Mouse (Mus musculus) gastrocnemius, postnatal 4 days (tissue): ENCODE data around the gene Gng12. TPM values are rescaled to one million over a fixed set of nuclear protein-coding genes. Genes with fewer than 3 reads are reported as not detected.
"Not testable (repeated sequence)": the region's sequence is repeated elsewhere in the genome, so short reads cannot be mapped to it uniquely, and the experiment has no call there.

Experiments used
- DNase-seq, 2 experiments: peaks; one replicate each; pipeline ENCODE4 v3.0.0; 2021 to 2022; ENCODE audit warnings: low spot score in 2 of 2, mixed read lengths in 2 of 2
- long read RNA-seq, 2 experiments: library from polyadenylated mRNA; stranded (forward); transcript quantifications; one replicate each; pipeline ENCODE4 v2.0.0; 2021
- total RNA-seq, 2 experiments: library from RNA; stranded (reverse); gene quantifications; 2 replicates each; pipeline ENCODE4 v1.2.3; 2021

Gng12 gene
- total RNA-seq, result 10 to 100 TPM; 49.3 to 53.6 TPM
- long read RNA-seq, experiment 1, full-length matches to known transcripts, result 58 of 70 reads
- long read RNA-seq, experiment 1, partial matches to known transcripts, result 0 of 70 reads
- long read RNA-seq, experiment 1, other reads (novel, unspliced or antisense), result 12 of 70 reads
- long read RNA-seq, experiment 2, full-length matches to known transcripts, result 35 of 54 reads
- long read RNA-seq, experiment 2, partial matches to known transcripts, result 14 of 54 reads
- long read RNA-seq, experiment 2, other reads (novel, unspliced or antisense), result 5 of 54 reads

DNA sequence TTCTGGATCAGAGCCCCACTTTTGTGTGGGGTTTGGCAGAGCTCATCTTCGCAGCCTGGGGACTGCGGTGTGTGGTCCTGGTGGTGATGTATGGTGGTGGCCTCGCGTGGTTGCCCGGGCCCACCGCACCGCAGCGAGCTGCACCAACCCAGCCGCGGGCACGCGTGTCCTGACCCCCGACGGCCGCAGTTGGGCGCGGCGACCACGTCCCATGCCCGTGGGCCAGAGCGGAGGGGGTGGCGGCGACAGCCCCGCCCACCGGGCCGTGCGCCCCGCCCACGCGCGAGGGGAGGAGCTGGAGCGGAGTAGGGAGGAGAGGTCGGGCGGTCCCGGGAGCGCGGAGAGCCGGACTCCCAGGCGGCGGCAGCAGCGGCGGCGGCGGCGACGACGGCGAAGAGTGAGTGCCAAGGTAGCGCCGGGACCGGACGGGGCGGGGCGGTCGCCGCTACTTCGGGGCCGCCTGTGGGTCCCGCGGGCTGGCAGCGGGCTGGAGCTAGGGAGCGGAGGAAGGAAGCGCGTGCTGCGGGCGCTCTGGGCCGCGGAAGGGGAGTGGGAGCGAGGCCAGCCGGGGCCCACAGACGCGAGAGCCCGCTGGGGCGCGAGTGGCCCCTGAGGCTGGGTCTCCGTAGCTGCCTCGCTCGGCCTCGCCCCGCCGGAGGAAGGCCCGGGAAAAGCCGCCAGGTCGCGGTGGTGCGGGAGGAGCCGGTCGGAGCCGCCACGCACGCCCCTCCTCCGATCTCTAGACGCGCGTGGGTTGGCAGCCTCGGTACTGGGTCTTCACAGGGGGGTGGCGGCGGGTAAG, at the start of gene Gng12:
Gng12 (plus strand) TSS at position 279 of the 802 bp plus-strand sequence.
- DNase-seq, result peak; percentile 81 to 88

DNA sequence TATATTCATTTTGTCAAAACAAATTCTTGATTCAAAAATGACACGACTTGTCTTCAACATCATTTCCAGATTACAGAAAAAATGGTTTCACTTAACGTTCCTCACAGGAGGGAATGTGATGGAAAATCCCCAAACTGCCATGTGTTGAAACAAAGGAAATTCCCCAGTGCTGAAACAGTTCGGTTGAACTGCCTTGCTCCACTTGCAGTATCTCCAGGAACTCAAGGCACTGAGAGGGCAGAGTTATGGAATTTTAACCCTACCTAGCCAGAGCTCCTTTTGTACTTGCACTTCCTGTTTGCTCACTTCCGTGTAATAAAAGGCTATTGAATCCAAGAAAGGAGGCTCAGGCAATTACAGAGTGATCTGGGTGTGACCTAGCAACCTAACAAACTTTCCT, 47.3 kb upstream of the Gng12 start:
- DNase-seq, result no peak

DNA sequence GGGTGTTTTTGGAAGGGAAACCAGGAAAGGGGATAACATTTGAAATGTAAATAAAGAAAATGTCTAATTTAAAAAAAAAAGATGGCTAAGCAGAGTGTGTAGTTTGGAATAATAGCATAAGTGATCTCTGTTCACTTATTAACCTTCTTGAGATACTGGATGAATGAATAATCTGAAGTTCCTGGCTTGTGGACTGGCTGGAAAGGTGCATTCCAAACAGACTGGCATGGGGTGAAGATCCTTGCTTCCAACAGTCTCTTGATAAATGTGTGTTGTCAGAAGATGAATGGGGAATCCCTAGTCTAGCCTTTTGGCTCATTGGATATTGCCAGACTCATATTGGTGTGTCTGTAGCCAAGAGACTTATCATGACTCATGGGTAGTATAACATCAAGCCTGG, 40.0 kb upstream of the Gng12 start:
- DNase-seq, result no peak

DNA sequence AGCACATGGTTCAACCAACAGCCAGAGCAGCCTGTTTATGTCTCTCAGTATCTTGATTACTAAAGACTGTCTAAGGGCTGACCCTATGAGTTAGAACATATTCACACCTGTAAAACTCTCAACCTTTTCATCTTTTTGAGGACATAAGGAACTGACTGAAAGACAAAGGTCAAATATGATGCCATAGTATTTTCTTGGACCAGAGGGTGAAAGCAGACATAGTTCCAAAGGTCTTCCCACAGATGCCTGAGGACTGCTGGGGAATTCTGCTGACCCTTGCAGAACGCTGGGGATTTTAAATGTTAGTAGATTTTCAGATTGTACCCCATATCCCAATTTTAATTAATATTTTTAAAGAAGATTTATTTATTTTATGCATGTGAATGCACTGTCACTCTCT, 37.8 kb upstream of the Gng12 start:
- DNase-seq, result no peak

DNA sequence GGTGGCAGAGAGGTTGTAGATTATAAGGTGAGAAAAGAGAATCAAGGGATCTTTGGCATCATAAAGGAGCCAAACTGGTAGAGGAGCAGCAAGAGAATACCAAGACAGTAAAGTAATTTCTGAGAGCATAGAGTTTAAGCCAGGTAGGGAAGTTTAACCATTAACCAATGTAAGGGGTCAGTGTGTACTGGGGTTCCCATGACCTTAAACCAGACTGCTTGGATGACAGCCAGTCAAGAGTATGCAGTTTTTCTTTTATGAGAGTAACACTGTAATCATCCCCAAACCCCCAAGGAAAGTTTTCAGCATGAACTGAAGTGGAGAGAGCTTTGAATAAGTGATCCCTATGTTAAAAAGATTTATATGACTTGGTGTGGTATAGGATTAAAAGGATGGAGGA, 36.8 kb upstream of the Gng12 start:
- no peak for DNase-seq

DNA sequence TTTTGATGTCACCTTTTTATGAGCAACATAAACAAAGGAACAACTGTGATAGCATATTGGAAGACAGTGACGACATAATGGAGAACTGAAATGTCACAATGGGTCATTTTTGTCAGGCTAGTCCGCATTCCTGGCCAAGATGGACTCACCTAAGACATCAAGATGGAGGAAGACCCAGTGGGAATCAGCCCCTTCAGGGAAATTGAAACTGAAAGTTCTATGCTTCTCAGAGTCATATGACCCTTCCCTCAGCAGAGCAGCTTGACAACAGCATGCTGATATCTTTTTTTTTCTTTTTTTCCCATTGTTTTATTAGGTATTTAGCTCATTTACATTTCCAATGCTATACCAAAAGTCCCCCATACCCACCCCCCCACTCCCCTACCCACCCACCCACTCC, 31.7 kb upstream of the Gng12 start:
- no peak for DNase-seq

DNA sequence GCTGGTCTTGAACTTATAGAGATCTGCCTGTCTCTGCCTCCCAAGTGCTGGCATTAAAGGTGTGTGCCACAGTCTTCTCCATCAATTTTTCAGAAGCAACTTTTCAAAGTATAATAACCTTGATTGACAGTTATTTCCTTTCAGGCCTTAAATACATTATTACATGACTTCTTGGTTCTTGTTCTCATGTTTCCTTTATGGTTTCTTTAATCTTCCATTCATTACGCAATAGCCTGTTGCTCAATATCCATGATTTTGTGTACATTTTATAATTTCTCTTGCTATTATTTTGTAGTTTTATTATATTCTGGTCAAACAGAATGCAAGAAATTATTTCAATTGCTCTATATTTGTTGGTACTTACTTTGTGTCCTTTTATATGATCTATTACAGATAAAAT, 29.9 kb upstream of the Gng12 start:
- DNase-seq, result no peak

DNA sequence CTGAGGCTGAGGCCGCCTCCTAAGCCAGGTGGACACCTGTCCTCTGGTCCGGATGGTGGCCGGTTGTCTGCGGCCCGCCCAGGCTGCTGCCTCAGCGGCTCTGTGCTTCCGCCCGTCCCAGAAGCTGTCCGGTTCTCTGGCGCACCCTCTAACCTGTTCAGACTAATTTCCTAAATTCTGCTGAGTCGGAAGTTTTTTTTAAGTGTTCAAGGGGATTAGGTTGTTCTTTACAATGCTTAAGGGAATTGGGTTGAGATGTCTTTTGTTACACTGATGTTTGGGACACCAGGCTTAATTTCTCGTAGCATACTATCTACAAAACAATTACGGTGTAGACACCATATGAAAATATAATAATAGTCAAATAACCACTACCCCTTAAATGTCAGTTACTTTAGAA, 19.1 kb upstream of the Gng12 start:
- not testable (repeated sequence) for DNase-seq

DNA sequence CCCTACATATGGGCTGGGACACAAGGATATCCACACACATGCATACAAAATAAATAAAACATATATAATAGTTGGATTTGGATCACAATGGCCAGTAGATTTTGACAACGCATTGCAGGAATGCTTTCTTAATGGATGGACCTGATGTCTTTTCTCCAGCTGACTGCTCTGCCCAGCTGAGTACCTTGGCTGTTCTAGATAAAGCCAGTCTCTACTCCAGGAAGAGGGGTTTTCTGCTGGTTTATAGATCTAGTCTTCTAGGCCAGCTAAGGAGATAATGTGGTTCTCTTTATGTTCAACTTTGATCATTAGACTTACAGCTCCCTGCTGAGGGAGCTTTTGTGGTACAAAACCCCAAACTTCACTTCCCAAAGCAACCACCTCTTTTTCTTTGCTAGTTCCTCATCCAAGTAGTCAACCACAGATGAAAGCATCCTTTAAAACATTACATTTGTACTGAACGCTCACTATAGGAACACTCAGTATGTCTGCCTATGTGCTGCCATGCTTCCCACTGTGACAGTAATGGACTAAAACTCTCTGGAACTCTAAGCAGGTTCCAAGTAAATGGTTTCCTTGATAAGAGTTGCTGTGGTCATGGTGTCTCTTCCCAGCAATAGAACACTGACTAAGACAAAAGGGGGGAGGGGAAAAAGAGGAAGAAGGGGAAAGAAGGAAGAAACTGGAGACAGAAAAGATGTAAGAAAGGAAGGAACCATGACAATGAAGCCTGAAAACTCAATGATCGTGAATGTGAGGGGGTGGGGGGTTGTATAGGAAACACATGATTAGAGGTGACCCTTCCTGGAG, 5.6 kb upstream of the Gng12 start:
- DNase-seq, result no peak

DNA sequence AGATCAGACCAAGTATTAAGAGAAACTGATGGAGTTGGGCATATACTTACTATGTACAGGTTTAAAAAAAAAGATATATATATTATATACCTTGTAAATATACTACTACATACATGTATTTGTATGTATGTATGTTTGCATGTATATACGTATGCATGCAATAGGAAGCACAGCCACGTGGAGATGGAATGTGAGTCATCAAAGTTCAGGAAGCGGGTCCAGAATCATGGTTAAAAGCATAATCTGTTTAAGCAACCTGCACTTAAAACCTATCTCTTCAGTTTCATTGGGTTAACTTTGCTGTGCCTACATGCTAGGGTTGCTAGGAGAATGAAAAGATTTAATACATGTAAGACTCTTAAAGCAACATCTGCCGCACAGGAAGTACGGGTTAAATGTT, 2.2 kb upstream of the Gng12 start:
- no peak for DNase-seq

DNA sequence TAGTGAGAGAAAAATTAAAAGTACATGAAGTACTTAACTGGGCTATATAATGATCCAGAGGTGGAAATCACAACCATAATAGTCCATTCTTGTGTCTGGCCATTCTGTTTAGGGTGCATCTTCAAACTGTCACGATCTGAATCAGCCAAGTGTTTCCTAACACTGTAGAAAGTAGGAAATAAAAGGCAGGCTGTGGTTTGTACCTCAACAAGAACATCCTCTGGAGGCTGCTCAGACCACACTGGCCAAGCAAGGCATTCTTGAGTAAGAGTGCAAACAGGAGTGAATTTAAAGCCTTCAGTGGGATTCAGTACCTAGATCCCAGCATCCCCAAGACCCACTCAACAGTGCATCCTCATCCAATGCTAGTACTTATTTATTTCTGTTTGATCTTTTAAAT, 1.2 kb upstream of the Gng12 start:
- no peak for DNase-seq

DNA sequence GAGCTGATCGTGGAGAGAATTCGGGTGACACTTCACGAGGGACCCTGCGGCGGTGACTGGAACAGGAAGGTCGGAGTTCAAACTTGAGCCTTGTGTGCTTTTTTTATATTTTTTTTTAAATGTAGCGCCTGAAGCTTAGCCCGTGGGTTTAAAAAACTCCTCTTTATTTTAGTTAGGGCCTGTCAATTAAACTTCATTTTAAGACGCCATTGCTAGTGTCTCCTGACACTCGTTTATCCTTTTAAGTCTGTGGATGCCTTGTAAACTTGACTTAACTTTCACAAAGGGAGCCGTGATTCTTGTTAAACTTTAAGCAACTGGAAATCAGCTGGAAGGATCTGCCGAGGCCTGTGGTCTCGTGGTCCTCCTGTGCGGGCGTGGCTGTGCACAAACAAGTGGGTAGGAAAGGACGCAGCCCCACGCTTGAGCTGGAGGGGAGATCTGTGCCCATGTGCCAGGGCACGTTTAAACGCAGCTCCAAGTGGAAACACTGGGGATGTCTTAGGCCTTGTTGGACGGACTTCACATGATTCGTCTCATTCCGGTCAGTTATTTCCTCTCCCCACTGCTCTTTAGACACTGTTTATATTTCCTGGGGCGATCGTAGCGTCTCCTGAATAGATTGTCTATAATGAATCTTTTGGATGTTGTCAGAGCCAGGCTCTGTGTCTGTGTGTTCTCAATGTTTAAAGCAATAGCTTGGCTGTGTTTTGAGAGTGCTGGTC, 886 bp downstream of the Gng12 start:
- DNase-seq, result peak in 1 of 2 experiments; percentile 35

DNA sequence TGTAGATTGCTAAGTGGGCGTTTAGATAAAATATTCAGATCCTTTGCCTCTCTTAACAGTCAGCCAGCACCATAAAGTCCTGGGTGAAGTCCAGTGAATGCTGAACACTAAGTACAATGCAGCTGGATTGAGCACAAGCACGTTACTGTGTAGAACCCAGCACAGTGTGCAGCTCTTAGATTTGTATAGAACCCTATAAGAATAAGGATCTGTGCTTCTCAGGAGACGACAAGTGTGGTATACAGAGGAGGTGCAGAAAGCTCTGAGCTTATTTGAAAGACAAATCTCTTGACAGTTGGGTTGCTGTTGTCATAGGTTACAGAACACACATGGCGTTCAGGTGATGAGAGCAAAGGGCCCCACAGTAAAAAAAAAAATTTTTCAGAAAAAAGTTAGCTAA, 1.8 kb downstream of the Gng12 start:
- DNase-seq, result no peak

DNA sequence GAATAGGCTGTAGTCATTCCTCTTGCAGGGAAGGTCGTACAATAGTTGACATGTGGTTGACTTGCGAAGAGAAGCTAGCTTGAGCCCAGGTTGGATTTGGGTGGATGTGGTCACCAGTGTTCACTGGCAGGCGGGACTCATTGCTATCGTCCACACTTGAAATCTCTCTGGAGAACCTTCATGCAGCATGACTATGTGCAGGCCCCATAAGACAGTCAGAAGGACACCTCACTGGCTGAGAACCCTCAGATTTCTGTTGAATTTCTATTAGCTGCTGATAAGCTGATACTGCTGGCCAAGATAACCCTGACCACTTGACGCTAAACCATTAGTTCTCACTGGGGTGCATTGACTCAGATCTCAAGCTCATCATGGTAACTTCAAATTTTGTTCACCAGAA, 5.7 kb downstream of the Gng12 start:
- no peak for DNase-seq

DNA sequence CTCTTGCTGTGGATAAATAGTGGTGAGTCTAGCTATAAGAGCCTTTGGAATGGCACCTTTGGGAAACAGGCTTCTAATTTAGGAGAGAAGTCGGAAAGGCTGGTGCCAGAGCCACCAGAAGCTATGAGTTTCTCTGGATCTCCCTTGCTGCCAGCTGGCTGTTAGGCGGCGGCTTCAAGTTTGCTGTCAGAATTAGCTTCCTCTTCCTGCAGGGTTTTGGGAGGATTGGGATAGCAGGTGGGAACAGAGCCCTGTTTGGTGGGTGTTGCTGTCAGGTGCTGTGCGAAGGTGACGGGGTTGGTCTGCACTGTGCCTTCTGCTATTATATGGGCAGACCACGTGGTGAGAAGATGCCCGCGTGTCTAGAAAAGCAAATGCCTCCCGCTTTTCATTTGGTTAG, 7.0 kb downstream of the Gng12 start:
- no peak for DNase-seq

DNA sequence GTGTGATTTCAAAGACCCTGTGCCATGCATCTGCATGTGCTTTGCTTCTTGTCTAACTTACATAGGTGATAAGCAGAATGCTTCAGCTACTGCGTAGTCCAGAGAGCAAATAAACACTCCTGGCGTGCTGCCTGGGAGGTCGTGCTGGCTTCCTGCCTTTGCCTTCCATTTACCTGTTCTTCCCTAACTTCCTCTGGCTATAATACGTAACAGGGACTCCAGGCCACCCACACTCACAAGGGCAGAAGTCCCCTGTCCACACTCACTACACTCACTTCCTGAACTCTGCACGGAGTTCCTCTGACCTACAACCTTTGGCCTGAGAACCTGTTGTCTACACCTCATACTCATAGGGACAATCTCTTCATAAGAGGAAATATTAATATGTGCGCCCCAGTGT, 7.5 kb downstream of the Gng12 start:
- no peak for DNase-seq

DNA sequence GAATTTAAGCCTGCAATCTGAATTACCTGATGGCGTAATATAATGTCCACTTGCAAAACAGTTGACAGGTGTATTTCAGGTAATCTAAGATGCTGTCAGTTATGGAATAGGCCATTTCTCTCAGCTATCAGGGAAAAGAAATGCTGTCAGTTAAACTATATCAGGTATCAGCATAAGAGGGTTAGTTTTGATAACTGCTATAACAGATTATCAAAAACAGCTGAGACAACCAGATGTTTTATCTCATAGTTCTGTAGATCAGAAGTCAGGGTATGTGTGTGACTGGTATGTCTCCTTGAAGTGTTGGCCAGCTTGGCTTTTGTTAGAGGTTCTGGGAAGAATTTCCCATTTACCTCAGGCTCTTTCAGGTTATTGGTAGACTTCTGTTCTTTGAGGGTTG, 10.0 kb downstream of the Gng12 start:
- no peak for DNase-seq

DNA sequence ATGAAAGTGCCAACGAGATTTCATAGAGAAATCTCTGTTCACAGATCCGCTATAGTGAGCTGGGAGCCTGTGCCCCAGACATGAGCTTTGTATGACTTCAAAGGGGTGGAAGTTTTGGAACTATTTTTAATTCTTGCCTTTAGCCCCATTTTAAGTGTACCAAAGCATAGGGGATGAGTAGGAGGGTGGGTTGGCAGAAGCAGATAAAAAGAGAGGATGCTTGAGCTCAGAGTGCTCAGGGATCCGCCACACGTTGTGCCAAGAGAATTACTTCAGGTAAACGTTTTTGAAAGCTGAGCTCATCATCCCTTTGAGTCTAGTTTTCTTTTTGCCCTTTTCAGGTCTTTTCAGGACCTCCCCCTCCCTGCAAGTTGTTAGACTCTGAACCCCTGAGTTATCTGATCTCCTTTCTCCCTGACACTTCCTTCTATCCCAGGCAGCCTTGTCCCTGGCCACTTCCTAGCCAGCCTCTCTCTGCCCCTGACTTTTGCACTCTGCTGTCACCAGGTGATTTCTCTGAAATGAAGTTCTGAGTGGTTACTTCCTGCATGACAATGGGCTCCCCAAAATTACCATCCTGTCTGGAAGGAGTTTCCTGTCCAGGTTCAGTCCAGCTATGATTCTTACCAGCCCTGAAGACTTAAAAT, 12.3 kb downstream of the Gng12 start:
- no peak for DNase-seq

DNA sequence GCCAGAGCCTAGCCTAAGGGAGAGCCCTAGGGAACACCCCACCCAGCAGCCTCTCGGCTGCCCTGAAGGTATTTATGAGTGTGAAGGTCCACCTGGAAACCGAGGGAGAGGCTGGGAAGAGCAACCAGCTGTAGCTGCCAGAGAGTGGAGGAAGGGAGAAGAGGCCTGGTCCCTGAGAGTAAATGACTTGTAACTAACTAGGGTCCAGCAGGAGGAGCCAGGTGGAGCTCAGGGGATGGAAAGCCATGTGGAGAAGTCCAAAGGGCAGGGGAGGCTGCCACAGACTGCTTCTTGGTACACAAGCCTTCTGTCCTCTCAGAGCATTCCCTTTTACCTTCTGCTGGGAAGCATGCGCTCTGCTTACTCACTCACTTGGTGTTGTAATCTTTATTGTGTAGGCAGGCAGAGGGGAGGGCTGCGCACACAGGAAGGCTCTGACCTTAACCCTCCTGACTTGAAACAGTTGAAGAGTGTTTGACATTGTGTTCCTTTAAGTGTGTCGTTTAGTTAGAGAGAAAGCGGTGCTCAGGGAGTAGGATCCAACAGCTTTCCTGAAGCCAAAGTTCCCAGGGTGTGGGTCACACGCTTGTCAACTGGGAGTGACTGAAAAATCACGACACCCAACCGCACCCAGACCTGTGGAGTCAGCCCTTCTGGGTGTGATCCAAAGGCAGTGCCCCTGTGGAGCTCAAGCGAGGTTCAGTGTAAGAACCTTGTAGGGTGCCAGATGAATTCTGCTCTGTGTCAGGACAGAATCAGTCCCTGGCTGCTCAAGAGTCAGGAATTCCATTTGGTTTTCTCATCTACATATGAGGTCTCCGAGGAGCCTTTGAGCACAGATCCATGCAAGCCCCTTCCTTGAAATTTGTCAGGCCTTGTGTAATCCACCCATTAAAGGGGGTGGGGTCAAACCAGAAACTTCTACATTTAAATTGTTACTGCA, 14.6 kb downstream of the Gng12 start:
- no peak for DNase-seq

DNA sequence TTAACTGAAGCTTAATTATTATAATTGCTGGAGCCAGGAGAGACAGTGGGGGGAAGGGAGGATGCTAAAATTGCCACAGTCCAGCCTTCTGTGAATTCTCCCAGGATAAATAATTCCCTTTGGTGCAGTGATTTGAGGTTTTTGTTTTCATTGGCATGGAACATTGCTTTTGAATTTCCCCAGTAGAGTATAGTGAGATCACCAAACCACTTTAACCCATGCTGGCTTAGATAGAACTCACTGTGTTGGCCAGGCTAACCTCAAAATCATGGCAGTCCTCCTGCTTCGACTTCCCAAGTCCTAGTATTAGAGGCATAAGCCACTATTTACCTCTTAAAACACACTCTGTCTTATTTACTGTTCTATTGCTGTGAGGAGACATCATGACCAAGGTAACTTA, 17.2 kb downstream of the Gng12 start:
- DNase-seq, result no peak
